Mouse (Mus musculus) mouse embryonic stem cell (cell line): ENCODE results near the gene Gm5788.
"Not testable (repeated sequence)": the region's sequence is repeated elsewhere in the genome, so short reads cannot be mapped to it uniquely, and the experiment has no call there.

ENCODE experiments used
- in situ Hi-C, 2 experiments: fragments of 300-500 bp; cut with MboI; formaldehyde crosslinking; loops; 1 replicate in 1 of 2; 3 replicates in 1 of 2; pipeline ENCODE4 v1.14.3; 2019 to 2020; ENCODE audit warnings: low sequenced_read_pairs in 2 of 2, low pct_unique_long_range_greater_than_20kb in 1 of 2, mixed read lengths in 1 of 2; ENCODE audit not compliant: unreplicated experiment in 1 of 2

Gm5788 gene

DNA sequence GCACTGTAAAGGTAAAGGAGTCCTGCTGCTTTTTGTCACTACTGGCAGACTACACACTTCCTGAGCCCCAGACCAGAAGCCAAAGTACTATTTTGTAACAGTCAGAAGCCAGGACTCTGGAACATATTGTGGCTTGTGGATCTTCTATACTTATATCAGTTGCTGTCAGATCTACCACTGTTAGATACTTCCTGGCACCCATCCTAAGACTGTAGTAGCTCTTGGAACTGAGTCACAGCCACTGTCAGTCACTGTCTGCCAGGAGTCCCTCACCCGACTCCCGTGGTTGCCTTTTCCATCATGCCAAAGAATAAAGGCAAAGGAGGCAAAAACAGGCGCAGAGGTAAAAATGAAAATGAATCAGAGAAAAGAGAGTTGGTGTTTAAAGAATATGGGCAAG, at the start of gene Gm5788:
TSS of gene Gm5788 (plus strand) at position 301 of the 400 bp plus-strand sequence.
- in situ Hi-C loops: not testable (repeated sequence)

DNA sequence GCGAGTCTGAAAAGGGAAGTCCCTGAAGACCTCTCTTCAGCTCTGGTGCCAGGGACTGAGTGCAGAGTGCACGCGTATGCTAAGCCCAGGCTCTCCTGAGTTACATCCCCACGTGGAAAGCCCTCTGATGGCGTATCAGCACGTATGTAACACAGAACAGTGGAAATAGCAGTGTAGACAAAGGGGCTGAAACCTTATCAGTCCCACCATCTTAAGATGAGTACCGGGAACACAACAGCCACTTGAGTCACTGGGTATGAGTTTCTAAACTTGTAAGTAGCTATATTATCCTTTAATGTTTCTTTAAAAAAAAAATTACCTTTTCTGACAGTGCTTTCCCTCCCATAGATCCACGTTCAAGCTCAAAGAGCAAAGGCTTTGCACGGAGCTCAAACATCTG, 45.1 kb upstream of the Gm5788 start:
- in situ Hi-C loops: no loop called here

DNA sequence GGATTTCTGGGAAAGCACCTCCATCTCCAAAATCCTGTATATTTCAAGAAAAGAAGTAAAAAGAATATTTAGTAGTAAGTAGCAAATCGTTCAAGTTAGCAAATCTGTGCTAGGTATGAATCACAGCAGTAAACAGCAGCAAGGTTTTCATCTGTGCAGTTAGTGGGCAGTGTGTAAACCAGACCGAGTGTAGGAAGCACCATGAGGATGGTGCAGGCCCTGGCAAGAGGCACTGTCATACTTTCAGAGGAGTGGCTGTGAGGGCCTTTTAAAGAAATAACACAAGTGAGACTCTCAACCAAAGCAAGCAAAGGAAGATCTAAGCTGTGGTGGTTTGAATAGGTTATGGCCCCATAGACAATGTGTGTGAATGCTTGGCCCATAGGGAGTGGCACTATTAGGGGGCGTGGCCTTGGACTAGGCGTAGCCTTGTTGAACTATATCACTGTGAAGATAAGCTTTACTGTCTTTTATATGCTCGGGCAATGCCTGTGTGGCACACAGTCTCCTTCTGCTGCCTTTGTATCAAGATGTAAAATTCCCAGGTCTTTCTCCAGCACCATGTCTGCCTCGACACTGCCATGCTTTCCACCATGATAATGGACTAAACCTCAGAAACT, 29.7 kb upstream of the Gm5788 start:
- in situ Hi-C loops: no loop called here

DNA sequence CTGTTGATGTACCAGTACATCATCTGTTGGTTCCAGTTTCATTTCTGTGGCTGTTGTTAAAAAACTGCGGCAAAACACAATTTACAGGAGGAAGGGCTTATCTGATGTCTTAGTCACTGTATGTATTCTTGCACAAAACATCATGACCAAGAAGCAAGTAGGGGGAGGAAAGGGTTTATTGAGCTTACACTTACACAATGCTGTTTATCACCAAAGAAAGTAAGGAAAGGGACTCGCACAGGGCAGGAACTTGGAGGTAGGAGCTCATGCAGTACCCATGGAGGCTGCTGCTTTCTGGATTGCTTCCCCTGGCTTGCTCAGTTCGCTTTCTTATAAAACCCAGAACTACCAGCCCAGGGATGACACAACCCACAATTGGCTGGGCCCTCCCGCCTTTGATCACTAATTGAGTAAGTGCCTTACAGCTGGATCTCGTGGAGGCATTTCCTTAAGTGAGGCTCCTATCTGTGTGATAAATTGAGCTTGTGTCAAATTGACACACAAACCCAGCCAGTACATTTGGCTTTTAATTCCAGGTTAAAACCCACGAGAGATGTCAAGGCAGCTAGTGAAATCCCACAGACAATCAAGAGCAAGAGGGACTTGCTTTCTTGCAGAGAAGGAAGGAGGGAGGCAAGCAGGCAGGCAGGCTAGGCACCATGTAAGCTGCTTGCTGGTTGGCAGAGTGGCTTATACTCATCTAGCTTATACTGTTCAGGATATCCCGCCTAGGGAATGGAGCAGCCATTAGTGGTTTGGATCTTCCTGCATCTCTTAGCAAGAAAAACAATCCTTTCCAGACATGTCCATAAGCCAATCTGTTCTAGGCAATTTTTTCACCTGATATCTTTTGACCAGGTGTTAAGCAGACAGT, 24.0 kb upstream of the Gm5788 start:
- in situ Hi-C loops: no loop called here

DNA sequence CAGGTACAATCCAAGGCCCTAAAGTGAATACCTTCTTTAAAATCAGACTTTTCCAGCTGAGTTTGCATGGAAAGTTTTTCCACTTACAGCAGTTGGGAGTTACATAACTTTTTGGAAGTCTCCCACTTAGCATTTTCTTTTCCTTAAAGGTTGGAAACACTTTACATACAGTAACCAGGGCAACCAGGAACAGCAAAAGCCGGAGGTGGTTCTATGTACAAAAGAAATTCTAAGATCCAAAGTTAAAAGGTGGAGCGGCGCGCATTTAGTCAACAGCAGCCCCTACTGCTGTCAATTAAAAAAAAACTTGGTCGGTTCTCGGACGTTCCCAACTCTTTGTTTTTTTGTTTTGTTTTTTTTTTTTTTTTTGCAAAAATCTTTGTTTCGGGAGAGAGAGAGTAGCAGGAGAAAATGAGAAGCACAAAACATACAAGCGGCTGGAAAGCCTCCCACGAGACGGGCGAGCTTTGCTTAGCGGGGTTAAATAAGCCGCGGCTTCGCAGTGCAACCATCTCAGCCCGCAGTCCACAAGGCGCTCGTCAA, 23.0 kb upstream of the Gm5788 start:
- in situ Hi-C loops: no loop called here

DNA sequence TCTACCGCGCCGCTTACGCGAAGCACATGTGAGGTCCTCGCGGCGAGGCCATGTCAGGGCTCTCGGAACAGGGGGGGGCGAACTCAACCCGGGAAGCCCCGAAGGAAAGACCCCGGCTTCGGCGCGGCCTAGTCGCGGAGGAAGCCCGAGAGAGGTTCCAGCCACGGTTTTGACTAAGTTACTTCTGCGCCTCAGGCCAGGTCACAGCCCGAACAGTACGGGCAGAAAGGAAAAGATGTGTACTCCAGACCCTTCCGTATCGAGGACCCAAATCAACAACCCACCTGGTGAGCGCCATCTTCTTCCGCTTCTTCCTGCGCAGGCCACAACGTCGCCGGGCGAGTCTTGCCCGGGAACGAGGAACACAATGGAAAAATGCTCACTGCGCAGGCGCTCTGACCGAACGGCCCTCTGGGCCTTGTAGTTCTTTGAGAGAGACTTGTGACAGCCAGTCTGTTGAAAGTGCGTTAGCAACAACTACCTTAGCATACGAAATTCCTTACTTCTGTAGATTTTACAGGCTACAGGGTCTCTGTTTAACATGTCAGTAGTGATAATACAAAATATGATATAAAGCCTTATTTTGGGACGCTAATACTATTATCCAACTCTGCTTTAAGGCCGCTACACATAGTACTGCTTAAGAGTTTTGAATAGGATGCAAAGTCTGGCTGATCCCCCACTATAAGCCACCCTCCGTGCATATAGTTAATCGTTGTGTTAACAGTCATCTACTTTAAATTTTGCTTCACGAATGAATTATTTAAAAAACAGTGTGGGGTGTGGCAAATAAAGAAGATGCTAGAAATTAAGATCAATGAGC, 22.3 kb upstream of the Gm5788 start, which contains the start of gene Snw1:
TSS of gene Snw1 (minus strand) at position 311 of the 823 bp plus-strand sequence.
- in situ Hi-C loops: no loop called here

DNA sequence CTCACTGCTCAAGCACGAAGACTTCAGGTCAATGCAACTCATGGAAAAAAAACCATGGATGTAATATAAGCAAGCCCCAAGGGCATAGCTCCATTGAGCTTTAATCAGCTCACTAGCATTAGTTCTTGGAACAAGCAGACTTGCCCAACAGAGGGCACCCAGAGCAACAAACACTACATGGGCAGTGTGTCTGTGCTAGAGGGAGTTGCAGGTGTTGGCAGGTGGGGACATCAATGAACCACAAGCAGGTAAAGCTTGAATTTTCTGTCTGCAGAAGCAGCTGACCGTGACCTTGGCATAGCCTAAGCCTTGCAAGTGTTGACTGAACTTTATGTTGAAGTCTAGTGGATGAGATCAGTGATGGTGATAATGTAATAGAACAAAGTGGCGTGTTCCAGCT, 19.8 kb upstream of the Gm5788 start:
- in situ Hi-C loops: no loop called here

DNA sequence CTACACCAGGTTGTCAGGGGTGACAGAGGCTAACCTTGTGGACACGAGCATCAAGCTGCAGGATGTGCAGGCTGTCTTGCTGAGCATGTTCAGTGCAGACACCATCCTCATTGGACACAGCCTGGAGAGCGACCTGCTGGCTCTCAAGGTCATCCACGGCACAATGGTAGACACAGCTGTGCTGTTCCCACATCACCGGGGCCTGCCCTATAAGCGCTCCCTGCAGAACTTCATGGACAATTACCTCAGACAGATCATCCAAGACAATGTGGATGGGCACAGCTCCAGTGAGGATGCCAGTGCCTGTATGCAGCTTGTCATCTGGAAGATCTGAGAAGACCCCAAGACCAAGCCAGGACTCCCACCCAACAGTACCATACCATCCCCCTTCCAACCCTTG, 12.0 kb upstream of the Gm5788 start:
- in situ Hi-C loops: not testable (repeated sequence)

DNA sequence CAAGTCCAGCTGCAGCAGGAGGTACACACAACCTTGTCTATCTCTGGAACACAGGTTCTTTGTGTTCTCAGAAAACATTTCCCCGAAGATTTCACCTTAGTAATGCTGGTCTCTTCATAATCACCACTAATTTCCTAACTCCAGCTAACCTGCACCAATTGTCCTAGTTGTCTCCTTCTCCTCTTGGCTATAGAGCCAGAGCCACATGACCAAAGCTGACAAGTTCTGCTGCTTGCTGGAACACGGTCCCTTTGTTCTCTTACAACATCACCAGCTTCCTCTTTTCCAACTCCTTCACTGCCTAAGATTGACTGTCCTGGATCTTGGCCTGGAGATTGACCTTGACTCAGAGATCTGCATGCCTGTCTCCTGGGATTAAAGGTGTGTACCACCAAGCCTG, 5.8 kb upstream of the Gm5788 start:
- in situ Hi-C loops: not testable (repeated sequence)

DNA sequence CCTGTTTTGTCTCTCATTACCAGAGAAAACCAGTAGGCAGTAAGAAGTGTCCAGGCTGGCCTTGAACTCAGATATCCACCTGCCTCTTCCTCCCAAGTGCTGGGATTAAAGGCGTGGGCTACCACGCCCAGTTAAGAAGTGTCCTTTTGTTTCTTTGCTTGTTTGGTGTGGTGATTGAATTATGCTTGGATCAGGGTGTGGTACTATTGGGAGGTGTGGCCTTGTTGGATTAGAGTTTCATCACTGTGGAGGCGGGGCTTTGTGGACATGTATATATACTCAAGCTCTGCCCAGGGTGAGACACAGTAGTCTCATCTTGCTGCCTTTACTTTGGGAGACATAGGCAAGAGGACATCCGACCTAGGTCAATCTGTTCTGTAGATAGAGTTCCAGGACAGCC, 19.5 kb downstream of the Gm5788 start, which contains the start of gene Gm8300:
TSS of gene Gm8300 (plus strand) at position 301 of the 400 bp plus-strand sequence.
- in situ Hi-C loops: not testable (repeated sequence)

DNA sequence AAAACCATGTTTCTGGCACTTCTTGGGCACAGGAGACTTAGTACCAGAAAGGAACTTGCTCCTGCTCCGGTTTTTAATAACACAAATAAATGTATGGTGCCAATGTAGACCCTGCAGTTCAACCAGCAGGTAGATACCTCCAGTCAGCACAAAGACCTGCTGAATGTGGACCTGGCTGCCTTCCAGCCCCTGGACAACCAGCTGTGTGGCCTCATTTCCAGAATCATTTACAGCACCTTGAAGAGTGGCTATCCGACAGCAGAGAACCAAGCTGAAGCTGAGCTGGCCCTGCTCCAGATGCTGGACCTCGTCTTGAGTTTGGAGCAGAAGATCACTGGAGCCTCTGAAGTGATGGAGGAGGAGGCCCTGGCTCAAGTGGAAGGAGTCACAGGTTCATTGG, 25.1 kb downstream of the Gm5788 start:
- in situ Hi-C loops: not testable (repeated sequence)

DNA sequence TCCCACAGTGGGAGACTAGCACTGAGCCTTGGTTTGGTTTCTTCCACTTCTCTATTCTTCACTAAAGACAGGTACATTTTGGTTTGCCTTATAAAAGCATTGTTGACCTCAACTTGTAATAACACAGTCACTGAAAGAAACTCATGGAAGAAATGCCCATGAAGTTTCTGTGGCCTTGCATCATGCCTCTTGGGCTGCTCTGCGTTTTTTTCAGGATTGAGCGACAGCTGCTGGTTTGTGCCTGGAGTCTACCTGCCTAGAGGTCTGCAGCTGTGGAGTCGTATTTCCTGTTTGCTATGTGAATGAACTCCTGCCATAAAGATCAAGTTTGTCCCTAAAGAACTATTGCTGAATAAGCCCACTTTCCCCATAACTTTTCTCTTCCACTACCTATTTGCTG, 49.4 kb downstream of the Gm5788 start:
- in situ Hi-C loops: no loop called here
